Mouse (Mus musculus) liver, embryonic 11.5 days (tissue): ENCODE measurements around the gene Scap. TPM values are rescaled to one million over a fixed set of nuclear protein-coding genes. Genes with fewer than 3 reads are reported as not detected.

Experiments used
- polyA plus RNA-seq: library from polyadenylated mRNA; unstranded; fragments of >200 nt; fragmentation: Nextera tagmentation; extraction: Ambion mirVana; gene quantifications from 2 replicates; pipeline ENCODE4 v1.2.1, GENCODE M21; 2014

Scap gene
- polyA plus RNA-seq, 1 experiment from 2014 or later: 32.9 TPM

Other genes with a start within 250 kb of the Scap start
- gene Smarcc1, start 215.6 kb upstream of the Scap start, polyA plus RNA-seq: 69.1 and 72.5 TPM in 2 replicates
- gene Dhx30, start 215.5 kb upstream of the Scap start, polyA plus RNA-seq: 113 and 124 TPM in 2 replicates
- gene Cspg5, start 89.5 kb upstream of the Scap start, polyA plus RNA-seq: 0.21 and 0.34 TPM in 2 replicates
- 27.7 TPM in 2 replicates for gene Elp6, start 28.1 kb upstream of the Scap start, polyA plus RNA-seq
- 13.2 and 13.6 TPM in 2 replicates for gene Ptpn23, start 74.9 kb downstream of the Scap start, polyA plus RNA-seq
- 16.6 and 19.0 TPM in 2 replicates for gene Ngp, start 86.5 kb downstream of the Scap start, polyA plus RNA-seq
- 7.1 TPM in 2 replicates for gene Klhl18, start 143.4 kb downstream of the Scap start, polyA plus RNA-seq
- 0.66 and 1.0 TPM in 2 replicates for gene Kif9, start 143.7 kb downstream of the Scap start, polyA plus RNA-seq
- gene Setd2, start 199.3 kb downstream of the Scap start, polyA plus RNA-seq: 36.3 and 44.9 TPM in 2 replicates